Mouse (Mus musculus): ENCODE results near the gene Opcml. TPM values are rescaled to one million over a fixed set of nuclear protein-coding genes. Genes with fewer than 3 reads are reported as not detected.

The Opcml gene
- polyA plus RNA-seq, 1 experiment from 2014 or later, result 1.7 TPM

DNA sequence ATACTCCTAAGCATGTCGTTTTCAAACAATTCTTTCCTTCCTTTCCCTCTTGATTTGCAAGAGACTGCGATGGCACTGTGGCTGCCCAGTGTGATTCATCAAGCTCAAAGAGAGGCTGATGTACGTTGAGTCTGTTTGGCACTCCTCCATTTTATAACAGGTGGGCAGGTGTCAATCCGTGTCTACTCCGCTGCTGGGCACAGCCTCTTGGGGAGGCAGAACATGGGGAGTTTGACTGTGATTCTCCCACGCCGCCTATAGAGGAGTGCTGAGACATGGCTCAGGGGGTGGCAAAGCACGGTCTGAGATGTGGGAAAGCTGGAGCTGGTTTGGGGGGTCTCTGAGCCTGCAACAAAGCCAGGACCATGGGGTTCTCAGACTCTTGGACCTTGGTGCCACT is 513.1 kb downstream of the Opcml start:
- no peak for ATAC-seq (replicated peaks; ENCODE audit: insufficient number of reproducible peaks, insufficient read depth, low FRiP score, low read depth)
- no peaks in the 10 kb centered on the region for H3K9me3 ChIP-seq (replicated peaks)
- no peaks in the 10 kb centered on the region for H3K4me1 ChIP-seq (replicated peaks)
- H3K9ac ChIP-seq, result no peak overlapping the region
- H3K4me3 ChIP-seq, result no peak overlapping the region
- H3K27me3 ChIP-seq, result no peaks in the 10 kb centered on the region
- 76% methylated on average over 8 of the region's 8 CpGs for WGBS
- H3K36me3 ChIP-seq, result no peaks in the 10 kb centered on the region
- no peak overlapping the region for H3K4me2 ChIP-seq
- H3K27ac ChIP-seq, result no peak overlapping the region

DNA sequence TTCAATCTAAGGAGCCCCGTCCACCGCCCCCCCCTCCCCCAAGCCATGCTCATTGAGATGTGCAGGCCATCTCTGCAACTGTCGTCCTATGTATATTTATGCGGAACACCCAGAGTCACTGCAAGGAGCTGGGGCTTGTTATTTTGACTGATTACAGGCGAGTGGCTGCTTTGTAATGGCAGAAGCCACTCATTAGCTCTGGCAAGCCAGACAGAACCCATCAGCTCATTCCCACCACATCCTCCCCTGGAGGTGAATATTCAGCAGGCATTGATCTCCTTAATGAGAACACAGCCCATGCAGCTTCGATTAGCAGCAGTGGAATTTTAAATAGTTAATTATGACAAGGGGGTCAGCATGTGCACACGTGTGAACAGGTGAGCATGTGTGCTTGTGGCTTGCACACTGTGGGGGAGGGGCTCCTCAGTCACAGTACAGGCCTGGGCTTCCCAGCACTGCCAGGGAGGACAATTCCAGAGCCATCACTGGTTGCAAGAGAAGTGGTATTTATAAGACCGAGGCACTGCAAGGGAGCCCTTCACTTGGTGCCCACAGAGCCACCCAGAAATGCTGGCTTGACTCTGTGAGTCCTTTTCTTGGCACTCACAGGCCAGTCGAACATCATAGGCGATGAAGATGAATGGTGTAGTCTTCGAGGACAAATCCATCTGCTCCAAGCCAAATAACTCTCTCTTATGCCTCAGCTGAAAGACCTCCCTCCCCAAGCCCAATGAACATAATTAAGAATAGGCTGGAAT is 516.0 kb downstream of the Opcml start:
- no peaks in the 10 kb centered on the region for H3K4me1 ChIP-seq (replicated peaks)

DNA sequence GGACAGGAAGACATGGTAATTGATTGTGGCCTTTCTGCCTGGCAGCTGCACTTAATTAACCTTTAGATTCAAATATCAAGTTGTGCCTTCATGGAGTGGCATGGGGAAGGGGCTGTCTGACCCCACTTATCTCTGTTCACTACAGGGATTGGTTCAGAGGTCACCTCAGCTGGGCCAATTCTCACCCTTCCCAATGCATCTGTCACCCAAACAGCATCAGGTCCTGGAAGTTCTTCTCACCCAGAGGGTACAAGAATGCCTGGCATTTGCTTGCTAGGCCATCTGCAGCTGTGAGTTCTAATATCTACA is 516.5 kb downstream of the Opcml start:
- H3K9ac ChIP-seq, result no peak overlapping the region
- H3K27ac ChIP-seq, result no peak overlapping the region
- no peaks in the 10 kb centered on the region for H3K4me1 ChIP-seq (replicated peaks)
- H3K27me3 ChIP-seq, result no peaks in the 10 kb centered on the region
- no peak overlapping the region for H3K4me2 ChIP-seq
- H3K36me3 ChIP-seq, result no peaks in the 10 kb centered on the region
- no peak overlapping the region for H3K4me3 ChIP-seq
- no peaks in the 10 kb centered on the region for H3K9me3 ChIP-seq (replicated peaks)
- no peak for ATAC-seq (replicated peaks; ENCODE audit: insufficient number of reproducible peaks, insufficient read depth, low FRiP score, low read depth)

More for the DNA sequence above, 516.0 kb downstream of the Opcml start:
- Histone ChIP-seq H3K4me2 (no peak overlapping the region), H3K4me3 (no peak overlapping the region), H3K9me3 (replicated peaks) (no peaks in the 10 kb centered on the region), H3K9ac (no peak overlapping the region), H3K27ac (no peak overlapping the region), H3K27me3 (no peaks in the 10 kb centered on the region), H3K36me3 (no peaks in the 10 kb centered on the region)
- WGBS, result 64% methylated on average over 11 of the region's 11 CpGs
- ATAC-seq (replicated peaks; ENCODE audit: insufficient number of reproducible peaks, insufficient read depth, low FRiP score, low read depth), result no peak

GRCm38 (mm10) chr9:28307481-28308050 is 517.0 kb downstream of the Opcml start:
- H3K36me3 ChIP-seq, result no peaks in the 10 kb centered on the region
- no peak overlapping the region for H3K27ac ChIP-seq
- 69% methylated on average over 6 of the region's 6 CpGs for WGBS
- no peak for ATAC-seq (replicated peaks; ENCODE audit: insufficient number of reproducible peaks, insufficient read depth, low FRiP score, low read depth)
- no peak overlapping the region for H3K4me2 ChIP-seq
- no peaks in the 10 kb centered on the region for H3K4me1 ChIP-seq (replicated peaks)
- H3K4me3 ChIP-seq, result no peak overlapping the region
- H3K27me3 ChIP-seq, result no peaks in the 10 kb centered on the region
- no peaks in the 10 kb centered on the region for H3K9me3 ChIP-seq (replicated peaks)
- H3K9ac ChIP-seq, result no peak overlapping the region

DNA sequence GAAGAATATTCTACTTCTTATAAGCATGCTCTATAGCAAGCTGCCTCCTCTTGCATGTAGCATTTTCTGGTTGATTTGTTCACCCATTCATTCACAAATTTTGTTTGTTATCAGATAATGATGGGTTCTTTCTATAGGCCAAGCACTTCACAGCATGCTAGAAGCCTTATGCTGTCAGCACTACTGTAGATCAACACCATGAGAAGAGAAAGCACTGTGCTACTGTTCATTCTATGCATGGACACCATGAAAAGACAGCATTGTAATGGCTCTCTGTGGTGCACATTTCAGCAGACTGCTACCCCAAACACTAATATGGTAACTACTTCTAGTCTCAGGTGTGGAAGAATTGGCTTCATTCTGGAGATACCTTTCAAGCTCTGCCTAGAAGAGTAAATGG is 527.3 kb downstream of the Opcml start:
- no peak for ATAC-seq (replicated peaks; ENCODE audit: insufficient number of reproducible peaks, insufficient read depth, low FRiP score, low read depth)
- no peaks in the 10 kb centered on the region for H3K27me3 ChIP-seq
- H3K27ac ChIP-seq, result no peak overlapping the region
- no peaks in the 10 kb centered on the region for H3K4me1 ChIP-seq (replicated peaks)
- H3K9me3 ChIP-seq (replicated peaks), result no peaks in the 10 kb centered on the region
- H3K36me3 ChIP-seq, result no peaks in the 10 kb centered on the region
- H3K9ac ChIP-seq, result no peak overlapping the region
- no peak overlapping the region for H3K4me3 ChIP-seq
- H3K4me2 ChIP-seq, result no peak overlapping the region

GRCm38 (mm10) chr9:28319021-28319755 is 528.6 kb downstream of the Opcml start:
- no peaks in the 10 kb centered on the region for H3K9me3 ChIP-seq (replicated peaks)
- no peak overlapping the region for H3K27ac ChIP-seq
- no peak overlapping the region for H3K4me2 ChIP-seq
- no peak for ATAC-seq (replicated peaks; ENCODE audit: insufficient number of reproducible peaks, insufficient read depth, low FRiP score, low read depth)
- 59% methylated on average over 4 of the region's 4 CpGs for WGBS
- H3K36me3 ChIP-seq, result no peaks in the 10 kb centered on the region
- no peak overlapping the region for H3K4me3 ChIP-seq
- no peak overlapping the region for H3K9ac ChIP-seq
- no peaks in the 10 kb centered on the region for H3K4me1 ChIP-seq (replicated peaks)
- no peaks in the 10 kb centered on the region for H3K27me3 ChIP-seq

GRCm38 (mm10) chr9:28319802-28320201 is 529.2 kb downstream of the Opcml start:
- 31% methylated on average over 1 of the region's 1 CpGs for WGBS
- H3K9me3 ChIP-seq (replicated peaks), result no peaks in the 10 kb centered on the region

DNA sequence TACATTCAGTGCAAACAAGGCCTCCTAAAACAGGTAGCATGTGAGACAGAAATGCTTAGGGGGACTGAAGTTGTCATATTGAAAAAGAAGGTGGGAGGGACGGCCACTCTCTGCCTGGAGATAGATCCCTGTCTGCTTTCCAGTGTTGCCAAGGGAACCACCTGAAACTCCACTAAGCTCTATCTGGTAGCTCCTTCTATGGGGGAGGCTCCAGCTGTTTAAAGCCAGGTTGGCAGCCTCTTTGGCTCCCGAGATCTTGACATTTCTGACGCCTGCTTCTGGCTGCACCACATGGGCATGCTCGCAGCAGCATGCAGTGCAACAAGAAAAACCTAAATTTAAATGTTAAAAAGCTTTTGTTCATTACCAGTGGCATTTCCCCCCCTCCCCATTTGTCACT is 537.4 kb downstream of the Opcml start:
- no peaks in the 10 kb centered on the region for H3K36me3 ChIP-seq
- 36% methylated on average over 4 of the region's 4 CpGs for WGBS
- no peak overlapping the region for H3K4me3 ChIP-seq
- no peaks in the 10 kb centered on the region for H3K27me3 ChIP-seq
- no peak overlapping the region for H3K9ac ChIP-seq
- H3K4me1 ChIP-seq (replicated peaks), result no peaks in the 10 kb centered on the region
- no peaks in the 10 kb centered on the region for H3K9me3 ChIP-seq (replicated peaks)
- no peak overlapping the region for H3K4me2 ChIP-seq
- no peak overlapping the region for H3K27ac ChIP-seq
- no peak for ATAC-seq (replicated peaks; ENCODE audit: insufficient number of reproducible peaks, insufficient read depth, low FRiP score, low read depth)

More at GRCm38 (mm10) chr9:28319802-28320201, 529.2 kb downstream of the Opcml start:
- Histone ChIP-seq H3K4me2 (no peak overlapping the region), H3K27ac (no peak overlapping the region), H3K4me1 (replicated peaks) (no peaks in the 10 kb centered on the region), H3K9ac (no peak overlapping the region), H3K4me3 (no peak overlapping the region), H3K27me3 (no peaks in the 10 kb centered on the region), H3K36me3 (no peaks in the 10 kb centered on the region)
- ATAC-seq (replicated peaks; ENCODE audit: insufficient number of reproducible peaks, insufficient read depth, low FRiP score, low read depth), result no peak

DNA sequence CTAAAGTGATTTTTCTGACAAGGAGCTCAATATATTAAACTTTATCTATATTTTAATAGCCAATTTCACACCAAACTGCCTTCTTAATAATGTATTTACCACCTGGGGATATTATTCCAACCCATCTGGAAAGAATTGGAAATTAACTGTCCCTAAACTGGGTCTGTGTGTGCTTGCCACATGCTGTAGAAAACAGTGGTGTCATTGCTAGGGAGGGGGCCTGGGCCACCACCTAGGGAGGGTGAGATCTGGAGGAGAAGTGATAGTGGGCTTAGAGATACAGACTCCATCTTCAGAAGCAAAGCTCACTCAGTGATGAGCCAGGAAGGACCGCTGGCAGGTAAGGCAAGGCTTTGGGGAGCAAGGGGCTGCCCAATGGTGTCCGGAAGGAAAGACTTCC is 537.9 kb downstream of the Opcml start:
- Histone ChIP-seq H3K36me3 (no peaks in the 10 kb centered on the region), H3K9ac (no peak overlapping the region), H3K27ac (no peak overlapping the region), H3K27me3 (no peaks in the 10 kb centered on the region), H3K9me3 (replicated peaks) (no peaks in the 10 kb centered on the region), H3K4me2 (no peak overlapping the region), H3K4me3 (no peak overlapping the region), H3K4me1 (replicated peaks) (no peaks in the 10 kb centered on the region)
- WGBS, result 81% methylated on average over 2 of the region's 2 CpGs
- no peak for ATAC-seq (replicated peaks; ENCODE audit: insufficient number of reproducible peaks, insufficient read depth, low FRiP score, low read depth)

DNA sequence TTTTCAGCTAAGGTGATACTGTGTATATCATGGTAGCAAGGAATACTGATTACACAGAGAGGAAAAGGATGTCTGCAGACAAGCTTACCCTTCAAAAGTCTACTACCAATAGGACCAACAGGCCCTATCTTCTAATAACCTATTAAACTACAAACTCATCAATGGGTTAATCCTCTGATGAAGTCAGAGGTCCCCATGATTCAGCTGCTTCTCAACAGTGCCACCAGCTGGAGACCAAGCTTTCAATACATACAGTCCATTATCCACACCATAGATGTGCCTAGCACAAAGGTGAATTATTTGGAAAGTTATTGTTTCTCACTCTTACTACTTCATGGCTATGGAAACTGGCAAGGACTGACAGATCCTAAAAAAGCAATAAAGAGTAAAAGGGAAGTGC is 538.9 kb downstream of the Opcml start:
- H3K4me3 ChIP-seq, result no peak overlapping the region
- H3K36me3 ChIP-seq, result no peaks in the 10 kb centered on the region
- no peak overlapping the region for H3K27ac ChIP-seq
- ATAC-seq (replicated peaks; ENCODE audit: insufficient number of reproducible peaks, insufficient read depth, low FRiP score, low read depth), result no peak
- H3K4me1 ChIP-seq (replicated peaks), result no peaks in the 10 kb centered on the region
- no peak overlapping the region for H3K4me2 ChIP-seq
- H3K27me3 ChIP-seq, result no peaks in the 10 kb centered on the region
- H3K9ac ChIP-seq, result no peak overlapping the region
- no peaks in the 10 kb centered on the region for H3K9me3 ChIP-seq (replicated peaks)

DNA sequence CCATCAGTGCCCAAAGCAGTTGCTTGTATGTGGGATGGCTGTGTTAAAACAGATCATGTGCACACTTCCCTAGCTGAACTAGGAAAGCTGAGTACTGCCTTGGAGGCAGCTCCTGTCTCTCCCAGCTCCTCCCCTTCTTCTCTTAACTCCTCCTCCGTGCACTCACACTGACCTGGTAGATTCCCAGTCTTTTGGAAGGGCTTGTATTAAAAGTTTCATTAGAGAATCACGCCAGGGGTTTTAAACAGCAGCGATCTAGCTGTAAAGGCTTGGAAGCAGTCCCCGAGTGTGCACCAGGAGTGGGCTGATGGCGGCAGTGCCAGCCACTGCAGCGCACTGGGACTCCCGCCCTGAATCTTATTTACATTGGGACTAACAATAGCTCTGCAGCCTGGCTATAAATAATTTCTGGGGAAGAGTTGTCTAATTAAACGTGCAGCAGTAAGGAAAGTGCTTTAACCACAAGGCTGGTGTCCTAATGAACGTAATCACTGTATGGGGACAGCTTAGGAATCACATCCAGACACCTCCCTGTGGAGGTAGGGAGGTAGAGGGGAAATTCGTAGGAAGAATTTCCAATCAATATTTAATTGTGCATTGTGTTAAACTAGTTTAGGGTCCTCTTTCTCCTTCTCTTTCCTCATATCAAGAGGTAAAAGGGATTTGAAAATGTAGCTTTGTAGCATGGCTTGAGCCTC is 546.1 kb downstream of the Opcml start:
- ATAC-seq (replicated peaks; ENCODE audit: insufficient number of reproducible peaks, insufficient read depth, low FRiP score, low read depth), result peak; percentile 47; the same call in 1 of the 2 replicates
- H3K9me3 ChIP-seq (replicated peaks), result no peaks in the 10 kb centered on the region
- H3K4me1 ChIP-seq (replicated peaks), result peaks cover 9% of the 10 kb centered on the region
- no peaks in the 10 kb centered on the region for H3K36me3 ChIP-seq
- peak overlapping the region; percentile 23; the same call in 1 of the 2 replicates for H3K27ac ChIP-seq
- H3K4me2 ChIP-seq, result peak overlapping the region; percentile 54
- H3K4me3 ChIP-seq, result peak overlapping the region; percentile 35
- H3K27me3 ChIP-seq, result no peaks in the 10 kb centered on the region
- no peak overlapping the region for H3K9ac ChIP-seq
- WGBS, result 30% methylated on average over 10 of the region's 10 CpGs
